Mouse (Mus musculus) lung, postnatal 0 days (tissue): Measurements from ENCODE around the gene Tead1. TPM values are rescaled to one million over a fixed set of nuclear protein-coding genes. Genes with fewer than 3 reads are reported as not detected.

Experiments used
- ATAC-seq: fragments of 200-750 bp; cut with Nextera tagmentation; 2 replicates; pipeline ENCODE4 v1.8.0; 2017; ENCODE audit warnings: moderate library complexity
- DNase-seq: peaks from one replicate; pipeline ENCODE4 v3.0.0-alpha.2; 2016; ENCODE audit warnings: low spot score
- H3K27ac ChIP-seq: fragments of 300-500 bp; sonication (generic); 2 replicates; pipeline ENCODE4 v1.5.1; 2014; ENCODE audit warnings: antibody characterized with exemption, mild to moderate bottlenecking, low read length, mixed read lengths
- H3K27me3 ChIP-seq: fragments of 300-500 bp; sonication (generic); replicated peaks from 2 replicates; pipeline ENCODE4 v1.6.1; 2014; ENCODE audit warnings: low read length, mixed read lengths; ENCODE audit not compliant: insufficient read depth
- H3K36me3 ChIP-seq: fragments of 300-500 bp; sonication (generic); 2 replicates; pipeline ENCODE4 v1.6.1; 2014; ENCODE audit warnings: low read length, mixed read lengths; ENCODE audit not compliant: insufficient read depth
- H3K4me1 ChIP-seq: fragments of 300-500 bp; sonication (generic); 2 replicates; pipeline ENCODE4 v1.6.1; 2014; ENCODE audit warnings: antibody characterized with exemption, low read depth, low read length, mixed read lengths; ENCODE audit not compliant: insufficient read depth
- H3K4me2 ChIP-seq: fragments of 300-500 bp; sonication (generic); replicated peaks from 2 replicates; pipeline ENCODE4 v1.6.1; 2014; ENCODE audit warnings: low read depth, mild to moderate bottlenecking, low read length, moderate library complexity, mixed read lengths
- H3K4me3 ChIP-seq: fragments of 300-500 bp; sonication (generic); 2 replicates; pipeline ENCODE4 v1.5.1; 2014; ENCODE audit warnings: low read depth, low read length
- H3K9ac ChIP-seq: fragments of 300-500 bp; sonication (generic); replicated peaks from 2 replicates; pipeline ENCODE4 v1.6.1; 2014; ENCODE audit warnings: low read depth, mild to moderate bottlenecking
- H3K9me3 ChIP-seq: fragments of 300-500 bp; sonication (generic); 2 replicates; pipeline ENCODE4 v1.6.1; 2016; ENCODE audit warnings: low read length, mixed read lengths
- CTCF ChIP-seq: IDR thresholded peaks from 2 replicates; pipeline ENCODE4 v1.5.1; 2016; ENCODE audit warnings: antibody characterized with exemption, mild to moderate bottlenecking
- EP300 ChIP-seq: IDR thresholded peaks from 2 replicates; pipeline ENCODE4 v1.6.1; 2016; ENCODE audit warnings: antibody characterized with exemption, mild to moderate bottlenecking, control low read depth
- WGBS: fragments of 180-500 bp; shearing (Covaris S2); extraction: QIAGEN DNeasy Blood & Tissue Kit; methylation state at CpG from one replicate; pipeline ENCODE4 v1.1.7; 2014; 5-methylcytosine and 5-hydroxymethylcytosine counted together
- polyA plus RNA-seq: library from polyadenylated mRNA; unstranded; fragments of >200 nt; fragmentation: Nextera tagmentation; extraction: Ambion mirVana; gene quantifications from 2 replicates; pipeline ENCODE4 v1.2.1, GENCODE M21; 2015

The Tead1 gene
- polyA plus RNA-seq, 1 experiment from 2014 or later = 23.0 TPM

DNA sequence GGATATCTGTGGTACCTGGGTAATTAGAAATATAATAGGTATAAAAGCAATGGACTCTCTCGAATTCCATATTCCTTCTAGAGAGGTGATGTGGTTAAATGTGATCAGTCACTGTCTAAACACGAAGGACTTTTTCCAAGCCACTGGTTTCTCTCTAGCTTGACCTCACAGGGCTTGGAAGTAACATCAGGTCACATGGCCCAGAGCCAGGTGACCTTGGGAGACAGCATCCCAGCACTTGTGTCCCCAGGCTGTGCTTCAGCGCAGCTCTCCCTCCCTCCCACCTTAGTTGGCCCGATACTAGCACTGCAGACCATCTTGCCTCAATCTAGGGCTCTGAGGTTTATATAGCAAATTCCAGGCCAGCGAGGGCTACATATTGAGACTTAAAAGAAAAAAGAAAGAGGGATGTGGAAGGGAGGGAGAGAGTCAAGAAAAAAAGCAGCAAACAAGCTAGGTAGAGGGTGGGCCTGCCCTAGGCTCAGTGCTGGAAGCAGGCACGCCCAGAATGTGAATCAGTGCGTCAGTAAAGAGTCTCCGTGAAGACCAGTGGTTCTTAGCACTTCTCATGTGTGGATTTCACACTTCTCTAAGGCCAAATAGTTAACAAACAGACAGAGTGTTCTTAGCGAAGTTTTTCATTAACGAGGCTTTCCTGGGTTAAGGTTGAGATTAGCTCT, 149.0 kb downstream of the Tead1 start:
- WGBS = 53% methylated on average over 10 of the region's 10 CpGs
- ATAC-seq = peak; percentile 83
- H3K27me3 ChIP-seq = no peaks in the 10 kb centered on the region
- peak; percentile 89 for DNase-seq
- H3K9me3 ChIP-seq = no peaks in the 10 kb centered on the region
- peak; percentile 84 for TF ChIP-seq EP300
- TF ChIP-seq CTCF = no peak
- H3K27ac ChIP-seq = peak overlapping the region; percentile 78
- no peak overlapping the region for H3K4me2 ChIP-seq
- H3K9ac ChIP-seq = no peak overlapping the region
- no peak overlapping the region for H3K4me3 ChIP-seq
- no peaks in the 10 kb centered on the region for H3K36me3 ChIP-seq
- peaks cover 27% of the 10 kb centered on the region for H3K4me1 ChIP-seq

DNA sequence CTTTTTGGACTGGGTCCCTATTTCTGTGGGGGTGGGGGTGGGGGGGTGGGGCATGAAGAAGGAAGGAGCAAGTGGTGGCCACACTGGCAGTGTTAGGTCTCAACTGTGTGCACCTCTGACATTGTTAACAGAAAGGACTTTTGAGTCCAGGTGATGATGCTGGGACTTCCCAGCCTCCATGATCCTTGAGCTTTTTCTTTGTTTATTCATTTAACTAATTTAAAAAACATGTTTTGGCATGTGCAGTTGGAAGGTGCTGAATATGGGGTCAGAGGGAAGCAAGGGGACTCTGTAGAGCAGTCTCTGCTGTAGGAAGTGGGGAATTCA, 149.5 kb downstream of the Tead1 start:
- Histone ChIP-seq H3K4me3 (no peak overlapping the region), H3K36me3 (no peaks in the 10 kb centered on the region), H3K9me3 (no peaks in the 10 kb centered on the region), H3K4me1 (peaks cover 24% of the 10 kb centered on the region), H3K27ac (peak overlapping the region; percentile 78), H3K27me3 (no peaks in the 10 kb centered on the region), H3K4me2 (no peak overlapping the region), H3K9ac (no peak overlapping the region)
- no peak for TF ChIP-seq CTCF
- TF ChIP-seq EP300 = no peak
- DNase-seq (no peak), ATAC-seq (no peak)

DNA sequence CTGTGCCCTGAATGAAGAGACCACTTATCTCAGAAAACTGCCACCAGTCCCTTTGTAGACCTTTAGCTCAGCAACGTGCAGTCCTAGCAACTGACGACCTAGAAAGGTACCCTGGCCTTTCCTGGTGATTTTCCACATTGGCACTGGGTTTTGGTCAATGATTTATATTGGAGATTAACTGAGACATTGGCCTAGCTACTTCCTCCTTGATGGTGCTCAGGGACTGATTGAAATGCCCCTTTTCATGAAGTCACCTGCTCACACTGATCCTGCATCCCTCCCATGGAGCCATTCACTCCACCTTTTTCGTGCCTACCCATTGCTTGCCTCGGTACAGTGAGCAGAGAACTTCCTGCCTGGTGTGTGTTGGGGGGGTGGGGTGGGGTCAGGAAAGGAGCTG, 151.8 kb downstream of the Tead1 start:
- Histone ChIP-seq H3K27ac (no peak overlapping the region), H3K9me3 (no peaks in the 10 kb centered on the region), H3K4me1 (peaks cover 12% of the 10 kb centered on the region), H3K27me3 (no peaks in the 10 kb centered on the region), H3K36me3 (no peaks in the 10 kb centered on the region), H3K4me2 (no peak overlapping the region), H3K4me3 (no peak overlapping the region), H3K9ac (no peak overlapping the region)
- TF ChIP-seq CTCF (no peak), EP300 (no peak)
- DNase-seq = no peak
- ATAC-seq = no peak
- WGBS = 65% methylated on average over 4 of the region's 4 CpGs

DNA sequence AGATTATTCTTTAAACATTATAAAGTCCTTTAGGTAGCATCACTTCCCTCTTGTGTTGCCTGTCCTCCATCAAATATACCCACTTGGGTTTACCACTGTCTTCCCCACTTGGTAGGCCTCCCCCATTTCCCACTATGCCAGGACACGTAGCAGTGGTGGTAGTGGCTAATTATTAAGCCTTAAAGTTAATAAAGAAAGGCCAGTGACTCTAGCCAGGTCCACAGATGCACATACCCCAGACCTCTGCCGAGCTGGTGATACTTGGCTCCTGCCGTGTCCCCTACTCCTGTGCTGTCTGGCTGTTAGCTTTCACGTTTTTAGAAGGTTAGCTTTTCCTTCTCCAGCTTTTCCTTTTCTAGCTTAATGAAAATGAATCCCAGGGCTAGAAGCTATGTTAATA, 152.3 kb downstream of the Tead1 start:
- H3K27ac ChIP-seq = no peak overlapping the region

DNA sequence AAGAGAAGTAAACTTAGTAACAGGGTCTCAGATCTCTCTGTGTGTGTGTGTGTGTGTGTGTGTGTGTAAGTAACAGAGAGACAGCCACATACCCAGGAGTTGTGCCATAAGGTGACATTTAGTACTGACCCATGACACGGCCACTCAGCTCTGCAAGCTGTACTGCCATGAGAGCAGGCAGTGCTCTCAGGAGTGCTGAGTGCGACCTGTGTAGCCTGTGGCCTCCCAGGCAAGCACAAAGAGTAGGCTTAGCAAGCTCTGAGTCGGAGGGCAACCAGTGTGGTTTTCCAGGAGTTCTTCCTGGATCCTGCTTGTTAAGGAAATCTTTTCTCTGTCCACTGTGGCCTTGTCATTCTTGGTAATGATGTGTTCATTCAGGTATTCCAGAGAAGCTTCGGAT, 154.0 kb downstream of the Tead1 start:
- Histone ChIP-seq H3K27me3 (no peaks in the 10 kb centered on the region), H3K9me3 (no peaks in the 10 kb centered on the region), H3K4me3 (no peak overlapping the region), H3K4me2 (no peak overlapping the region), H3K27ac (no peak overlapping the region), H3K4me1 (peaks cover 1% of the 10 kb centered on the region; the same call in 1 of the 2 replicates), H3K36me3 (no peaks in the 10 kb centered on the region), H3K9ac (no peak overlapping the region)
- peak; percentile 36 for ATAC-seq
- DNase-seq = no peak
- WGBS = 52% methylated on average over 4 of the region's 4 CpGs
- TF ChIP-seq CTCF (no peak), EP300 (no peak)

More for the DNA sequence above, 152.3 kb downstream of the Tead1 start:
- Histone ChIP-seq H3K27me3 (no peaks in the 10 kb centered on the region), H3K9me3 (no peaks in the 10 kb centered on the region), H3K9ac (no peak overlapping the region), H3K36me3 (no peaks in the 10 kb centered on the region), H3K4me3 (no peak overlapping the region), H3K4me1 (peaks cover 8% of the 10 kb centered on the region; the same call in 1 of the 2 replicates), H3K4me2 (no peak overlapping the region)
- ATAC-seq (no peak), DNase-seq (no peak)
- no peak for TF ChIP-seq CTCF
- TF ChIP-seq EP300 = no peak
- 71% methylated on average over 4 of the region's 4 CpGs for WGBS

DNA sequence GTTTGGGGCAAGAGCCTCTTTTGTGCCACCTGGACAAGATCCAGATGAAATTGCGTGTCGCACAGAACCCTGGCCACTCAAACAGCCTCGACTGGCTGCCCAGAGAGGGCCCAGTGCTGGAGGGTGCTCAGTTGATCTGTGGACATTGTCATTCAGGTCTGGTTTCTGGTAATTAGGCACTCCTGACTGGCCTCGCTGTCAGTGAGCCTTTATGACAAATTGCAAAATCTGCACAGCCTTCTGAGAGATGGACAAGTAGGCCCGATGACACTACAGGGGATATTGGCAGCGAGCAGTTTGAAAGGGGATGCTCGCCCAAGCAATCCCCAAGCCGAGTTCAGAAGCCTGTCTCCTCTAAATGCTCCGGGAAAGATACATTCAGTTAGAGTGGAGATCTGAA, 157.0 kb downstream of the Tead1 start:
- Histone ChIP-seq H3K36me3 (no peaks in the 10 kb centered on the region), H3K27ac (no peak overlapping the region), H3K9ac (no peak overlapping the region), H3K4me3 (no peak overlapping the region), H3K4me2 (no peak overlapping the region), H3K27me3 (no peaks in the 10 kb centered on the region), H3K4me1 (no peaks in the 10 kb centered on the region), H3K9me3 (no peaks in the 10 kb centered on the region)
- 59% methylated on average over 9 of the region's 9 CpGs for WGBS
- DNase-seq (no peak), ATAC-seq (no peak)
- TF ChIP-seq EP300 (no peak), CTCF (no peak)

DNA sequence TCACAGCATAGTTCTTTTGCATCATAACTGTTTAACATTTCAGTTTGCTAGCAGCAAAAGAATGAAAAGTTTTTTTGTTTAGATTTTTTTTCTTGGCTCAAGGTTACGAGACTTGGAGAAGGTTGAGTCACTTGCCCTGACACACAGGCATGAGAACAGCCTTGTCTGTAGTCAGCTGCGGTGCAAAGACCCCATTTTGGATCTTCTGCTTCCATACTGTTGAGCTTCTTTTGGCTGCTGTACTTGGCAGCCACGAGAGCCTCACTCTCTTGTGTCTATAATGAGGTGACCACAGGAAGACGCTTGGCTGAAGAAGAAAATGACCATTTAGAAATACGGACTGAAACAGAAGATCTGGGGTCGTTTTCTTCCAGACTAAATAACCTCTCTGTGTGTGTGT, 159.0 kb downstream of the Tead1 start:
- Histone ChIP-seq H3K36me3 (no peaks in the 10 kb centered on the region), H3K9me3 (no peaks in the 10 kb centered on the region), H3K27ac (no peak overlapping the region), H3K27me3 (no peaks in the 10 kb centered on the region), H3K4me2 (no peak overlapping the region), H3K9ac (no peak overlapping the region), H3K4me3 (no peak overlapping the region), H3K4me1 (no peaks in the 10 kb centered on the region)
- TF ChIP-seq CTCF = no peak
- no peak for TF ChIP-seq EP300
- ATAC-seq (peak; percentile 46; the same call in 1 of the 2 replicates), DNase-seq (peak; percentile 53)
- 62% methylated on average over 6 of the region's 6 CpGs for WGBS
